Mouse (Mus musculus) lung, adult 10 weeks (tissue): ENCODE measurements around the gene Abhd18. TPM values are rescaled to one million over a fixed set of nuclear protein-coding genes. Genes with fewer than 3 reads are reported as not detected.

Experiments used
- polyA plus RNA-seq: library from polyadenylated mRNA; stranded (reverse); fragments of 350-450 nt; fragmentation: Illumina TruSeq; extraction: RNeasy Lipid Tissue Mini Kit (QIAGEN cat#74804); gene quantifications from one replicate; pipeline ENCODE4 v1.2.3, GENCODE M21; 2014; ENCODE audit warnings: low read depth, low replicate concordance; ENCODE audit not compliant: insufficient read depth

Abhd18 gene
- polyA plus RNA-seq, result 1.6 TPM

DNA sequence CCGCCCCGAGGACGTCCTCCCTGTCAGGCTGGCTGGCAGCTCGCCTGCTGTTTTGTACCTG lies at the start of gene Abhd18:
Gene Abhd18 (plus strand): TSS at position 14 of the 61 bp plus-strand sequence.

DNA sequence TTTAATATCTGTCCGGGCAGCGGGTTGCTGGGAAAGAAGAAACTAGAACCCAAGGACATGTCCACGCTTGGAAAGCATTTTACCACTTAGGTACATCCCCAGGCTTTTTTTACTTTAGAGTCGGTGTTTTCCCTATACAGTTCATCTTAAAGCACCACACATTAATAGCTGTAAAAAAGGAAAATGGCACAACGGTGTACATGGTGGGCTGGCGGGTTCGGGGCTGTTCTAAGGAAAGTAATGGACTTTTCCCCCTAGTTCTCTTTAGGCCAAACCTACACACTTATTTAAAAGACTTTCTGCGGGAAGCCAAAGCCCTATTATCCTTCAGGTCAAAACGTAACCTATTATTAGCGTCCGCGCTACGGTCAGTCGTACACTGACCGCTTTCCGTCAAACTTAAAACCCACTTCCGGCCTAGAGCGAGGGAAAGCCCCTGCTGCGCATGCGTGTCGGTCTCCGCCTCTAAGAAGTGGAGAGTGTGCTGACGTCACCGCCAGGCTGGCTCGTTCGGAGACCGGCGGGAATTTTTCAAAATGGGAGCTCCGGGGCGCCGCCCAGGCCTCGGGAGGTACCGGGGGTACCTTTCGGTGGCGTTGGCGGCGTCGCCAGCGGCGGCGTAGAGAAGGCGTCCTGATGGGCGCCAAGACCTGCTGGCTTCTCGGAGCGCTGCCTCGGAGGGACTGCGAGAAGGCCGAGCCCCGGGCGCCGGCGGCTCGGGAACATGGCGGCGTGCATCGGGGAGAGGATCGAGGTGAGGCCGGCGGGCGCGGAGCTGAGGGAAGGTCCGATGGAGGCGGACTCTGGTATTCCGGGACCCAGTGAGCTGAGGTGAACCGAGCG lies 47.0 kb upstream of the Abhd18 start, which contains the start of gene Plk4:
Gene Plk4 (plus strand): TSS at position 490 of the 843 bp plus-strand sequence.

DNA sequence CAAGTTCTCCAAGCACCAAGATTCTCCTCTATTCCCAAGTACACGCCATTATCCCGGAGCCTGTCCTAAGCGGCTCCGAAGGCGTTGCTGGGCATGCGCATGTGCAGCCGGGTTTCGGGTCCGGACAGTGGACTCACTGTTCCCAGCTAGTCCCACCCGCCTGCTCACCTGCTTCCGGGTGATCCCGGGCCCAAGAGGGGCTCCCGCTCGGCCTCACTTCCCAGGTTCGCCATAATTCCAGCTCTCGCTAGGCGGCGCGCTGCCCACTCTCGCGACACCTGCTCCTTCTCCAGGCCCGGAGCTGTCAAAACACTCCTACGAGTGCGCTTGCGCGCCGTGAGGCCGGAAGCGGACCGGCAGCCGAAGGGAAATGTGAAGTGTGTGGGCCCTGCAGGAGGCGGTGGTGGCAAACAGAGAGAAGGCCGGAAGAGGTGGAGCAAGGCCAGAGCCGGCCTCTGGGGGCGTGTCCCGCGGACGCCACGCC lies 255 bp upstream of the Abhd18 start, which contains the start of gene Mfsd8:
Gene Mfsd8 (minus strand): TSS at position 414 of the 484 bp plus-strand sequence.

GRCm38 (mm10) chr3:40902443-40902842 lies 55.7 kb downstream of the Abhd18 start, which contains the start of gene 1700034I23Rik:
1700034I23Rik (minus strand) TSS chr3:40902543.

DNA sequence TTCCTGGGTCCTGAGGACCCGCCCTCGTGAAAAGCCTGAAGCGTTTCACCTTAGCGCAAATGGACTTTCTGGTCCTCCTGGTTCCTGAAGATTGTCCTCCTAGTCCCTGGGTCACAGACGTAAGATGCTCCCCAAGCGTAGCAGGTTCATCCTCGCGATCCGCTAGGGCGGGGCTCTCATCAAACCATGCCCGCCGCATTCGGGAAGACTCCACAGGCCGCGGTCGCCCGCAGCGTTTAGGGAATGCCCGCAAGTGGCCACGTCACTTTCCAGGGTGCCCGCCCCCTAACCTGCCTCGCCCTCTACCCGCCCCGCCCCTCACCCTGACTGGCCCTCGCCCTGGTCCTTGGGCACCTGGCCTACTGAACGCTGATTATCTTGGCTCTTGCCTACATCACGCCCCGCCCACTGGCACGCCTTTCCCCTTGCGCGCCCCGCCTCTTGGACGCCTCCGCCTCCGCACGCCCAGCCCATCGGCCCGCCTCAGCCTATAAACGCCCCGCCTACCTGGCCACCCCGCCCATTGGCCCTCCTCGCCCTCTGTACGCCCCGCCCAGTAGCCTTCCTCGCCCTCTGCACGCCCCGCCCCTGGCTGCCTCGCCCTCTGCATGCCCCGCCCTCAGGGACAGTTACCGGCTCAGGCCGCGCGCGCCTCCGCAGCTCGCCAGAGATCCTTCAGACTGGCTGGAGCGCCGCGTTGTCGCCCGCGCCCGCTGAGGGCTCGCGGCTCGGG lies 102.6 kb downstream of the Abhd18 start, which contains the start of gene Larp1b:
Gene Larp1b (plus strand): TSS at position 659 of the 733 bp plus-strand sequence.

Other genes with a start within 250 kb of the Abhd18 start
- not detected for gene Slc25a31, start 138.1 kb upstream of the Abhd18 start, polyA plus RNA-seq
- 13.2 TPM for gene Hspa4l, start 102.5 kb upstream of the Abhd18 start, polyA plus RNA-seq
- gene Plk4, start 47.0 kb upstream of the Abhd18 start, polyA plus RNA-seq, result 3.5 TPM
- 6.2 TPM for gene Mfsd8, start 84 bp upstream of the Abhd18 start, polyA plus RNA-seq
- not detected for gene 1700034I23Rik, start 55.6 kb downstream of the Abhd18 start, polyA plus RNA-seq
- gene Larp1b, start 102.9 kb downstream of the Abhd18 start, polyA plus RNA-seq, result 16.1 TPM
- gene Pgrmc2, start 236.1 kb downstream of the Abhd18 start, polyA plus RNA-seq, result 32.1 TPM